Mouse (Mus musculus): ENCODE data around the gene Ucma. TPM values are rescaled to one million over a fixed set of nuclear protein-coding genes. Genes with fewer than 3 reads are reported as not detected.

The Ucma gene
- total and polyA plus RNA-seq, 2 experiments, result not detected

DNA sequence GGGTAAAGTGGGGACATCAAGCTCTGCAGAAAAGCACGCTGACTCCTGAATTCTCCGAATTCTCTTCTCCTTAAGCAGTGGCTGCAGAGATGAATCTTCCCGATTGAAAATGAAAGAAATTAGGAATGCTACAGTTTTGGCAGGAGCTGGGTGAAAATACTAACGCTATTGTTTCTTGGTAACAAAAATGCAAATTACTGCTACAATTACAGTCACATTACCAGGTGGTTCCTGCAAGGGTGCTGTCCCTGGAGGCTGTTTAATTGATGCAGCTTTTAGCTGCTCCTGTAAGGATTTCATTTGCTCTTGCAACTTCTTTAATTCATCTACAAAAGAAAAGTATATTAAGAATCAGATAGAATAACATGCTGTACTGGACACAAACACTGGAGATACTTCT, 31.2 kb downstream of the Ucma start:
- Histone ChIP-seq H3K9ac (ENCODE audit: low read depth, low read length) (no peak overlapping the region), H3K27ac (replicated peaks; ENCODE audit: insufficient read depth, low read depth, low read length) (no peak overlapping the region), H3K36me3 (ENCODE audit: control insufficient read depth, insufficient read depth, low read length) (no peaks in the 10 kb centered on the region), H3K79me2 (ENCODE audit: control insufficient read depth, insufficient read depth, low read length) (no peaks in the 10 kb centered on the region), H3K27me3 (ENCODE audit: control insufficient read depth, insufficient read depth, low read length) (no peaks in the 10 kb centered on the region), H3K4me1 (ENCODE audit: control insufficient read depth, insufficient read depth, low read length) (peaks cover 2% of the 10 kb centered on the region; the same call in 1 of the 2 replicates), H3K4me3 (ENCODE audit: insufficient read depth, low read depth, low read length) (no peak overlapping the region)
- 93% methylated on average over 4 of the region's 4 CpGs for WGBS
- no peak for TF ChIP-seq CTCF (IDR thresholded peaks at IDR 0.05; ENCODE audit: low read depth, low read length)
- no peak for TF ChIP-seq POLR2A (IDR thresholded peaks at IDR 0.05; ENCODE audit: extremely low read depth, insufficient read depth, low read length)
- DNase-seq (ENCODE audit: extremely low read depth, low read depth, low spot score), result no peak

DNA sequence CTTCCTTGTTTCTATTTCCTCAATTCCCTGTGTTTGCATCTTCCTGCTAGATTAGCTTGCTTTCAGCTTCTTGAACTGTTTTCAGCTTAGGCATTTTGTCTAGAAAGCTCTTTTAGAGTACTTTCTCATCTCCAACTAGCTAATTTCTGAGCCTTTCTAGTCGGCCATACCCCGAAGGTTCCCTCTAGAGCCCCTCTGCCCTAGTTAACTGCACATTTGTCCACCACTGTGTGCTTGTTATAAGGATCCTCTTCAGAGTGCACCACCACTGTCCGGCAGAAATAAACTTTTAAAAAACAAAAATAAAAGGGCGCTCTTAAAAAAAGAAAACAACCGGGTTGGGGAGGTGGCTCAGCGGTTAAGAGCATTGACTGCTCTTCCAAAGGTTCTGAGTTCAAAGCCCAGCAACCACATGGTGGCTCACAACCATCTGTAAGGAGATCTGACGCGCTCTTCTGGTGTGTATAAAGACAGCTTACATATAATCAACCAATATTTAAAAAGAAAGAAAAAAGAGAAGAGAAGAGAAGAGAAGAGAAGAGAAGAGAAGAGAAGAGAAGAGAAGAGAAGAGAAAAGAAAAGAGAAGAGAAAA, 36.1 kb downstream of the Ucma start:
- H3K4me1 ChIP-seq (ENCODE audit: control insufficient read depth, insufficient read depth, low read length), result peaks cover 5% of the 10 kb centered on the region; the same call in 1 of the 2 replicates
- no peak overlapping the region for H3K27ac ChIP-seq (replicated peaks; ENCODE audit: insufficient read depth, low read depth, low read length)
- no peaks in the 10 kb centered on the region for H3K27me3 ChIP-seq (ENCODE audit: control insufficient read depth, insufficient read depth, low read length)
- WGBS, result 15% methylated on average over 8 of the region's 8 CpGs
- TF ChIP-seq CTCF (IDR thresholded peaks at IDR 0.05; ENCODE audit: low read depth, low read length) (no peak), POLR2A (IDR thresholded peaks at IDR 0.05; ENCODE audit: extremely low read depth, insufficient read depth, low read length) (no peak)
- DNase-seq (ENCODE audit: extremely low read depth, low read depth, low spot score), result no peak
- H3K36me3 ChIP-seq (ENCODE audit: control insufficient read depth, insufficient read depth, low read length), result no peaks in the 10 kb centered on the region
- H3K9ac ChIP-seq (ENCODE audit: low read depth, low read length), result no peak overlapping the region
- no peaks in the 10 kb centered on the region for H3K79me2 ChIP-seq (ENCODE audit: control insufficient read depth, insufficient read depth, low read length)
- H3K4me3 ChIP-seq (ENCODE audit: insufficient read depth, low read depth, low read length), result peak overlapping the region; percentile 68; the same call in 1 of the 2 replicates

DNA sequence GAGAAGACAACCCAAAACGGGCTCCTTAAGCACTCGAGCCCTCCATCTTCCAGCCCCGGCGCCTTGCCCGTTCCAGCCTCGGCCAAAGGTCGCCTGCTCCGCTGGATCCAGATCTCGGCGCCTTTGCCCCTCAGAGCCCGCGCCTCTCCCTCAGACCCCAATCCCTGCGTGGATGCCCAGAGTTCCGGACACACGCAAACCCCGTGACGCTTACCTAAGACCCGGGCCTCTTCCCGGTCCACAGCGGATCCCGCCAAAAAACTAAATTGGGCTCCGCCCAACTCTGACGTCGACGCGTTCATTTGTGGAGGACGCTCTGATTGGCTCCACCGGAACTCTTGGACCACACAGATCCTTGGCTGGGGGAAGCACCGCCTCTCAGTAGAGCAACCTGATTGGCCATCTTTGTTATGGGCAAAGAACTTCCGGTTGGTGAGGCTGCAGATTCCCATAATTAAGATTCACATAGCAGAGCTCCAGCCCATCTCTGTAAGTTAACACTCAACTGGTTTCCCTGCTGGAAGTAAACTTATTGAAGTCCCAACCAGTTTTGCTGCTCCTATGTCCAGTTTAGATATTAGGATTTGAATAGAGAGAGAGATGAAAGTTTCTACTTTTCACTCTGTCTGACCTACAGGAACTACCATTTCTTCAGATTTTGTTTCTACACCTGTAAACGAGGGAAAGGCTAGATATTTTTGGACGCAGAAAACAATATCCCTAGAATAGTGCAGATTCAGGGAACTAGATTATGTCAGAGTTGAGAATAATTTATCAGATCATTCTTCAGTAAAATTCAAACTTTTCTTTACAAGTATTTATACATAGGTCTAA, 36.8 kb downstream of the Ucma start, which contains the start of gene Mcm10:
Gene Mcm10, minus strand, starts transcription at position 301 of the 834 bp plus-strand sequence.
- peak within 1 kb of the TSS; percentile 58 for H3K9ac ChIP-seq (ENCODE audit: low read depth, low read length)
- H3K27me3 ChIP-seq (ENCODE audit: control insufficient read depth, insufficient read depth, low read length), result no peaks in the 10 kb centered on the region
- H3K79me2 ChIP-seq (ENCODE audit: control insufficient read depth, insufficient read depth, low read length), result no peaks in the 10 kb centered on the region
- WGBS, result 2% methylated on average over 32 of the region's 32 CpGs
- no peak for TF ChIP-seq CTCF (IDR thresholded peaks at IDR 0.05; ENCODE audit: low read depth, low read length)
- no peak for TF ChIP-seq POLR2A (IDR thresholded peaks at IDR 0.05; ENCODE audit: extremely low read depth, insufficient read depth, low read length)
- H3K36me3 ChIP-seq (ENCODE audit: control insufficient read depth, insufficient read depth, low read length), result no peaks in the 10 kb centered on the region
- no peak within 1 kb of the TSS for H3K27ac ChIP-seq (replicated peaks; ENCODE audit: insufficient read depth, low read depth, low read length)
- DNase-seq (ENCODE audit: extremely low read depth, low read depth, low spot score), result peak; percentile 92
- peaks cover 5% of the 10 kb centered on the region; the same call in 1 of the 2 replicates for H3K4me1 ChIP-seq (ENCODE audit: control insufficient read depth, insufficient read depth, low read length)
- peak within 1 kb of the TSS; percentile 68 for H3K4me3 ChIP-seq (ENCODE audit: insufficient read depth, low read depth, low read length)

DNA sequence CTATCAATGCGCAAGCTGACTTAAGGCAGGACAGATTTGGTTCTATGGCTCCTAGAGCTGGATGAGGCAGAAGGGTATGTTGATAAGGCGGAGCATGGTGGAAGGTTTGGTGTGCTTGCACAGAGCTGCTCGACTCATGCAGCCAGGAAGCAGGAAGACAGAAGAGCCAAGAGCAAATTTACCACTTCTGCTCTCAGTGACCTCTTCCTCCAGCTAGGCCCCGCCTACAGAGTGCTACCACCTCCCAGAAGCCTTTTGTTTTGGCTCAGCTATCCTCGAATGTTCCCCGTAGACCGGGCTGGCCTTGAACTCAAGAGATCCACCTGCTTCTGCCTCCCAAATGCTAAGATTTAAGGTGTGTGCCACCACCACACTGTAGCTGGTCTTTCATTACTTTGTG, 38.7 kb downstream of the Ucma start:
- H3K9ac ChIP-seq (ENCODE audit: low read depth, low read length), result no peak overlapping the region
- DNase-seq (ENCODE audit: extremely low read depth, low read depth, low spot score), result peak; percentile 75
- peak overlapping the region; percentile 5 for H3K27ac ChIP-seq (replicated peaks; ENCODE audit: insufficient read depth, low read depth, low read length)
- H3K4me1 ChIP-seq (ENCODE audit: control insufficient read depth, insufficient read depth, low read length), result peaks cover 5% of the 10 kb centered on the region; the same call in 1 of the 2 replicates
- H3K36me3 ChIP-seq (ENCODE audit: control insufficient read depth, insufficient read depth, low read length), result peaks cover 11% of the 10 kb centered on the region
- H3K4me3 ChIP-seq (ENCODE audit: insufficient read depth, low read depth, low read length), result no peak overlapping the region
- no peaks in the 10 kb centered on the region for H3K79me2 ChIP-seq (ENCODE audit: control insufficient read depth, insufficient read depth, low read length)
- TF ChIP-seq POLR2A (IDR thresholded peaks at IDR 0.05; ENCODE audit: extremely low read depth, insufficient read depth, low read length) (no peak), CTCF (IDR thresholded peaks at IDR 0.05; ENCODE audit: low read depth, low read length) (no peak)
- H3K27me3 ChIP-seq (ENCODE audit: control insufficient read depth, insufficient read depth, low read length), result no peaks in the 10 kb centered on the region
- 39% methylated on average over 7 of the region's 7 CpGs for WGBS

DNA sequence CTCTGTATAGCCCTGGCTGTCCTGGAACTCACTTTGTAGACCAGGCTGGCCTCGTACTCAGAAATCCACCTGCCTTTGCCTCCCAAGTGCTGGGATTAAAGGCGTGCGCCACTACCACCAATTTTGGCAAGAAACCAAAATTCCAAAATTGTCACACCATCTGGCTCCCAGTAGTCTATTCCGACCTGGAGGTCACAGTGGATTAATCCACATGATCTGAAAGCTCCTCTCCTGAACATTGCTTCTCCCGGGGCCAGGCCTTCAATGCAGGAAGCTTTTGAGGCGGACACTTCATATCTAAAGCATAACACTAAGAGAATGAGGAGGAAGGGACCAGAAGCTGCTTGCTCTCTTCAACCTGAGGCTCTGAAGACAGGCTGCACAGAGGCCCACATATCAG, 39.6 kb downstream of the Ucma start:
- WGBS, result 53% methylated on average over 6 of the region's 6 CpGs
- no peak for TF ChIP-seq CTCF (IDR thresholded peaks at IDR 0.05; ENCODE audit: low read depth, low read length)
- no peak for TF ChIP-seq POLR2A (IDR thresholded peaks at IDR 0.05; ENCODE audit: extremely low read depth, insufficient read depth, low read length)
- no peak overlapping the region for H3K9ac ChIP-seq (ENCODE audit: low read depth, low read length)
- peaks cover 18% of the 10 kb centered on the region for H3K36me3 ChIP-seq (ENCODE audit: control insufficient read depth, insufficient read depth, low read length)
- no peaks in the 10 kb centered on the region for H3K79me2 ChIP-seq (ENCODE audit: control insufficient read depth, insufficient read depth, low read length)
- H3K4me1 ChIP-seq (ENCODE audit: control insufficient read depth, insufficient read depth, low read length), result peaks cover 5% of the 10 kb centered on the region; the same call in 1 of the 2 replicates
- 0 out of 2 replicates have a peak overlapping the region, but pooled peaks have one; percentile 7 for H3K27ac ChIP-seq (replicated peaks; ENCODE audit: insufficient read depth, low read depth, low read length)
- no peak overlapping the region for H3K4me3 ChIP-seq (ENCODE audit: insufficient read depth, low read depth, low read length)
- peak; percentile 55 for DNase-seq (ENCODE audit: extremely low read depth, low read depth, low spot score)
- H3K27me3 ChIP-seq (ENCODE audit: control insufficient read depth, insufficient read depth, low read length), result no peaks in the 10 kb centered on the region
